Mouse (Mus musculus) heart, postnatal 0 days (tissue): ENCODE data around the gene Meltf. TPM values are rescaled to one million over a fixed set of nuclear protein-coding genes. Genes with fewer than 3 reads are reported as not detected.

ENCODE experiments used
- ATAC-seq: fragments of 200-750 bp; cut with Nextera tagmentation; 2 replicates; pipeline ENCODE4 v1.8.0; 2017; ENCODE audit warnings: low read depth, moderate number of reproducible peaks, moderate library complexity; ENCODE audit not compliant: insufficient read depth
- DNase-seq: peaks from one replicate; pipeline ENCODE4 v3.0.0-alpha.2; 2016; ENCODE audit warnings: low spot score
- H3K27ac ChIP-seq: fragments of 300-500 bp; sonication (generic); 2 replicates; pipeline ENCODE4 v1.5.1; 2014; ENCODE audit warnings: low read depth, mild to moderate bottlenecking
- H3K27me3 ChIP-seq: fragments of 300-500 bp; sonication (generic); 2 replicates; pipeline ENCODE4 v1.6.1; 2014; ENCODE audit warnings: low read length, mixed read lengths; ENCODE audit not compliant: control insufficient read depth, insufficient read depth
- H3K36me3 ChIP-seq: fragments of 300-500 bp; sonication (generic); replicated peaks from 2 replicates; pipeline ENCODE4 v1.6.1; 2014; ENCODE audit warnings: low read length, mixed read lengths; ENCODE audit not compliant: control insufficient read depth, insufficient read depth
- H3K4me1 ChIP-seq: fragments of 300-500 bp; sonication (generic); 2 replicates; pipeline ENCODE4 v1.6.1; 2014; ENCODE audit warnings: antibody characterized with exemption; ENCODE audit not compliant: control insufficient read depth, insufficient read depth
- H3K4me2 ChIP-seq: fragments of 300-500 bp; sonication (generic); 2 replicates; pipeline ENCODE4 v1.6.1; 2014; ENCODE audit warnings: low read depth, mild to moderate bottlenecking, low read length, moderate library complexity
- H3K4me3 ChIP-seq: fragments of 300-500 bp; sonication (generic); 2 replicates; pipeline ENCODE4 v1.5.1; 2014; ENCODE audit warnings: low read depth, low read length
- H3K9ac ChIP-seq: fragments of 300-500 bp; sonication (generic); replicated peaks from 2 replicates; pipeline ENCODE4 v1.6.1; 2014; ENCODE audit warnings: low read depth, low read length, mixed read lengths
- H3K9me3 ChIP-seq: fragments of 300-500 bp; sonication (generic); replicated peaks from 2 replicates; pipeline ENCODE4 v1.6.1; 2016; ENCODE audit warnings: low read length; ENCODE audit not compliant: control insufficient read depth
- CTCF ChIP-seq: IDR thresholded peaks from 2 replicates; pipeline ENCODE4 v1.5.1; 2016; ENCODE audit warnings: antibody characterized with exemption, control low read depth, low read depth
- EP300 ChIP-seq: IDR thresholded peaks from 2 replicates; pipeline ENCODE4 v1.6.1; 2016; ENCODE audit warnings: antibody characterized with exemption, low read depth
- WGBS: fragments of 180-500 bp; shearing (Covaris S2); extraction: QIAGEN DNeasy Blood & Tissue Kit; methylation state at CpG from one replicate; pipeline ENCODE4 v1.1.7; 2014; 5-methylcytosine and 5-hydroxymethylcytosine counted together
- polyA plus RNA-seq: library from polyadenylated mRNA; unstranded; fragments of >200 nt; fragmentation: Nextera tagmentation; extraction: Ambion mirVana; gene quantifications from 2 replicates; pipeline ENCODE4 v1.2.1, GENCODE M21; 2015
- total RNA-seq: library from RNA; depleted of rRNA; stranded (reverse); fragments of >200 nt; gene quantifications from 2 replicates; pipeline ENCODE4 v1.2.3, GENCODE M21; 2014; ENCODE audit warnings: low replicate concordance

Meltf gene
- total and polyA plus RNA-seq, 2 experiments from 2014 or later: not detected

GRCm38 (mm10) chr16:31882381-31882908, 3.8 kb downstream of the Meltf start:
- Histone ChIP-seq H3K27ac (no peak overlapping the region), H3K9ac (no peak overlapping the region), H3K4me2 (no peak overlapping the region), H3K27me3 (0 out of 2 replicates have a peak, but pooled peaks cover 3% of the 10 kb centered on the region), H3K9me3 (no peaks in the 10 kb centered on the region), H3K36me3 (no peaks in the 10 kb centered on the region), H3K4me1 (no peaks in the 10 kb centered on the region), H3K4me3 (no peak overlapping the region)
- no peak for ATAC-seq
- no peak for TF ChIP-seq EP300
- 49% methylated on average over 9 of the region's 9 CpGs for whole genome bisulfite sequencing
- DNase-seq: no peak

DNA sequence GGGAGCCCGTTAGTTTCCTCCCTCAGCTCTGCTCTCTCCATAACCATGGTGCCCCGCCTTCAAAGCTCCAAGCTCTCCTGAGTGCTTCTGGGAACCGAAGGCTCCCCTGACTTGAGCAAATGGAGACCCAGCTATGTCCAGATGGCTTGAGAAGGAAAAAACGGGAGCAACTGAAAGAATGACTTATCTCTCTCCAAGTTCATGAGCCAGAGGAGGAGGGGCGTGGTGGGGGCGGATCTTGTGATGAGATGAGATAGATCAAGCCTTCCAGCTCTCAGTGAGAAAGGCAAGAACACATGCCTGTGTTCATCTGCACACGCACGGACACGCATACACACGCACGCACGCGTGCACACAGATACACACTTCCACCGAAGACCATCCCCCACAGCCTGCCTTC, 4.7 kb downstream of the Meltf start:
- H3K27me3 ChIP-seq: 0 out of 2 replicates have a peak, but pooled peaks cover 3% of the 10 kb centered on the region
- no peak overlapping the region for H3K4me2 ChIP-seq
- no peaks in the 10 kb centered on the region for H3K4me1 ChIP-seq
- H3K4me3 ChIP-seq: no peak overlapping the region
- no peak overlapping the region for H3K9ac ChIP-seq
- WGBS: 65% methylated on average over 14 of the region's 14 CpGs
- DNase-seq (no peak), ATAC-seq (no peak)
- no peak for TF ChIP-seq EP300
- TF ChIP-seq CTCF: no peak
- no peaks in the 10 kb centered on the region for H3K36me3 ChIP-seq
- H3K9me3 ChIP-seq: no peaks in the 10 kb centered on the region
- H3K27ac ChIP-seq: no peak overlapping the region

GRCm38 (mm10) chr16:31883902-31884301, 5.3 kb downstream of the Meltf start:
- Histone ChIP-seq H3K27me3 (0 out of 2 replicates have a peak, but pooled peaks cover 3% of the 10 kb centered on the region), H3K4me2 (no peak overlapping the region), H3K4me1 (no peaks in the 10 kb centered on the region), H3K9ac (no peak overlapping the region), H3K9me3 (no peaks in the 10 kb centered on the region), H3K36me3 (no peaks in the 10 kb centered on the region), H3K27ac (no peak overlapping the region), H3K4me3 (no peak overlapping the region)
- no peak for TF ChIP-seq CTCF
- no peak for TF ChIP-seq EP300
- 17% methylated on average over 6 of the region's 6 CpGs for WGBS
- DNase-seq (no peak), ATAC-seq (no peak)

DNA sequence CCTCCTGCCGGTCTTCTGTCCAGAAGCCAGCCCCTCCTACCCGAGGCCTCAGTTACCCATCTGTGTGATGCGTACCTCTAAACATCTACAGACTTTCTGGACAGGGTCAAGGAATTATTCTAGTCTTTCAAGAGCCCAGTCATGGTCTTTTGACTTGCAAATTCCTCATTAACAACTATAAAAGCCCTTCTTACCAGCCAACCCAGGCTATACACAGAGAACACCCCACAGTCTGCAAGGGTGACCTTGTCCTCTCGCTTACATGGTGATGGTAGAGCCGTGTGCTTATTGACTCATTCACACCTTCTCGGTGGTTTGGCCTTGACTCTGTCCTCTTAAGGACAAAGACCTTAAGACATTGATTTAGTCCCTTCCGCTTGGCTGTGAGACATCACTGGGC, 12.3 kb downstream of the Meltf start:
- Histone ChIP-seq H3K4me2 (no peak overlapping the region), H3K4me3 (no peak overlapping the region), H3K9me3 (no peaks in the 10 kb centered on the region), H3K27ac (no peak overlapping the region), H3K9ac (no peak overlapping the region), H3K36me3 (no peaks in the 10 kb centered on the region), H3K27me3 (no peaks in the 10 kb centered on the region), H3K4me1 (no peaks in the 10 kb centered on the region)
- no peak for DNase-seq
- no peak for ATAC-seq
- WGBS: 81% methylated on average over 7 of the region's 7 CpGs
- TF ChIP-seq CTCF: no peak
- TF ChIP-seq EP300: no peak

DNA sequence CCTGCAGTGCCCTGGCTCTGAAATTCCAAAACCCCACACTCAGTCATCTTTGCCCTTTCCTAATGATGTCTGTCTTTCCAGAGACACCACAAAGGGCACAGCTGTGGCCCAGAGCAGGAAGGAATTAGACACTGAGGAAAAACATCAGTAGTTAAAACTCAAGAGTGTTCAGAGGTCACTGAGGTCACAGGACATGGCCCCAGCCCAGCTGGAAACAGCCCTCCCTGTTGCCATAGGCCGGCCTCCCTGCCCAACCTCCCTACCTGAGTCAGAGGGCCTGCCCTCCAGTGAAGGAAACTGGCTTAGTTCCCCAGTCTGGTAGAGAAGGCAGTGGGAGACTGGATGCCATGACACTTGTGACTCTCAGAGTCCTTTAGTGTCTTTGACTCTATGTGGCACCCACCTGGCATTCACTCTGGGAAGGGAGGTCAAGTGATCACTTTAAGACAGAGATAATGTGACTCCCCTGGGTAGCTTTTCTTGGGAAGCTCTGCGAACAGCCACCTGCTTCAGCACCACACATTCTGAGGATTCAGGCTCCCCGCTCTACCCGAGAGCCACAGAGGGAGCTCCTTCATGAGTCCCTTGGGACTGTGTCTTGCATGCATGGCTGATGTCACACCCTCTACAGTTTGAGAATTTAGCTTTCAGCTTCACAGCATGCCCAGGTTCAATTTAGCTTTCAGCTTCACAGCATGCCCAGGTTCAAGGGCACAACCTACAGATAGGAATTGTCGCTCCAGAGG, 15.0 kb downstream of the Meltf start:
- H3K27me3 ChIP-seq: no peaks in the 10 kb centered on the region
- no peaks in the 10 kb centered on the region for H3K4me1 ChIP-seq
- no peak overlapping the region for H3K27ac ChIP-seq
- no peak overlapping the region for H3K4me2 ChIP-seq
- no peak for TF ChIP-seq EP300
- H3K4me3 ChIP-seq: no peak overlapping the region
- H3K9ac ChIP-seq: no peak overlapping the region
- DNase-seq (no peak), ATAC-seq (no peak)
- WGBS: 58% methylated on average over 5 of the region's 5 CpGs
- H3K9me3 ChIP-seq: no peaks in the 10 kb centered on the region
- H3K36me3 ChIP-seq: no peaks in the 10 kb centered on the region
